Mouse (Mus musculus) spleen, adult 2 months (tissue): ENCODE results near the gene Rapgef2. TPM values are rescaled to one million over a fixed set of nuclear protein-coding genes. Genes with fewer than 3 reads are reported as not detected.

Source experiments
- DNase-seq, 2 experiments: peaks; one replicate each; pipeline versions ENCODE4 v3.0.0 to v3.0.0-alpha.2; 2012 to 2021; ENCODE audit warnings: low spot score in 2 of 2, low read depth in 1 of 2
- H3K27ac ChIP-seq: fragments of 200-500 bp; 2 replicates; pipeline ENCODE4 v1.5.1; 2012; ENCODE audit warnings: low read length, inconsistent platforms; ENCODE audit not compliant: insufficient read depth
- H3K27me3 ChIP-seq: fragments of 200-500 bp; 2 replicates; pipeline ENCODE4 v1.6.1; 2012; ENCODE audit warnings: mild to moderate bottlenecking, moderate library complexity, low read length, inconsistent platforms; ENCODE audit not compliant: control insufficient read depth, insufficient read depth
- H3K36me3 ChIP-seq: fragments of 200-500 bp; 2 replicates; pipeline ENCODE4 v1.6.1; 2012; ENCODE audit warnings: mild to moderate bottlenecking, low read length, inconsistent platforms; ENCODE audit not compliant: control insufficient read depth, insufficient read depth
- H3K4me1 ChIP-seq: fragments of 200-500 bp; 2 replicates; pipeline ENCODE4 v1.6.1; 2011; ENCODE audit warnings: inconsistent platforms; ENCODE audit not compliant: control insufficient read depth, insufficient read depth, insufficient read length
- H3K4me3 ChIP-seq: fragments of 200-500 bp; 2 replicates; pipeline ENCODE4 v1.5.1; 2011; ENCODE audit warnings: mild to moderate bottlenecking, inconsistent platforms; ENCODE audit not compliant: insufficient read depth, insufficient read length; ENCODE audit errors: extremely low read depth
- CTCF ChIP-seq: fragments of 200-500 bp; IDR thresholded peaks from 2 replicates; pipeline ENCODE4 v1.5.1; 2011; ENCODE audit warnings: mild to moderate bottlenecking, inconsistent platforms; ENCODE audit not compliant: insufficient read depth, insufficient read length, insufficient replicate concordance; ENCODE audit errors: extremely low read depth
- POLR2A ChIP-seq: fragments of 200-500 bp; IDR thresholded peaks from 2 replicates; pipeline ENCODE4 v1.6.1; 2011; ENCODE audit warnings: low read depth, low read length, inconsistent platforms
- WGBS: fragments of 180-500 bp; shearing (Covaris S2); methylation state at CpG from one replicate; pipeline ENCODE4 v1.1.7; 2018; 5-methylcytosine and 5-hydroxymethylcytosine counted together
- polyA plus RNA-seq: library from polyadenylated mRNA; depleted of rRNA; stranded (reverse); fragments of >200 nt; gene quantifications from 2 replicates; pipeline ENCODE4 v1.2.3, GENCODE M21; 2012

Rapgef2 gene
- polyA plus RNA-seq, 1 experiment, result 4.9 TPM

GRCm38 (mm10) chr3:79083881-79084280 lies 202.4 kb downstream of the Rapgef2 start:
- 93% methylated on average over 3 of the region's 3 CpGs for WGBS
- peaks cover 23% of the 10 kb centered on the region for H3K36me3 ChIP-seq

GRCm38 (mm10) chr3:79083030-79083429 lies 203.3 kb downstream of the Rapgef2 start:
- no peaks in the 10 kb centered on the region for H3K4me1 ChIP-seq
- DNase-seq, result no peak
- no peaks in the 10 kb centered on the region for H3K27me3 ChIP-seq
- 93% methylated on average over 10 of the region's 10 CpGs for WGBS
- no peak for TF ChIP-seq CTCF
- TF ChIP-seq POLR2A, result no peak
- H3K36me3 ChIP-seq, result peaks cover 23% of the 10 kb centered on the region
- no peak overlapping the region for H3K27ac ChIP-seq
- no peak overlapping the region for H3K4me3 ChIP-seq

More at GRCm38 (mm10) chr3:79083881-79084280, 202.4 kb downstream of the Rapgef2 start:
- H3K4me1 ChIP-seq, result no peaks in the 10 kb centered on the region; the same call in 1 of the 2 replicates
- no peak for DNase-seq
- TF ChIP-seq POLR2A (no peak), CTCF (no peak)
- H3K27ac ChIP-seq, result no peak overlapping the region
- no peaks in the 10 kb centered on the region for H3K27me3 ChIP-seq
- H3K4me3 ChIP-seq, result no peak overlapping the region

GRCm38 (mm10) chr3:79079076-79079475 lies 207.2 kb downstream of the Rapgef2 start:
- TF ChIP-seq POLR2A (no peak), CTCF (no peak)
- Histone ChIP-seq H3K27me3 (no peaks in the 10 kb centered on the region), H3K36me3 (peaks cover 16% of the 10 kb centered on the region), H3K27ac (no peak overlapping the region), H3K4me1 (no peaks in the 10 kb centered on the region), H3K4me3 (no peak overlapping the region)
- no peak for DNase-seq
- 93% methylated on average over 3 of the region's 3 CpGs for WGBS

GRCm38 (mm10) chr3:79074970-79075369 lies 211.3 kb downstream of the Rapgef2 start:
- no peak for DNase-seq
- H3K36me3 ChIP-seq, result peaks cover 5% of the 10 kb centered on the region
- H3K4me1 ChIP-seq, result no peaks in the 10 kb centered on the region
- WGBS, result 68% methylated on average over 3 of the region's 3 CpGs
- no peaks in the 10 kb centered on the region for H3K27me3 ChIP-seq
- no peak overlapping the region for H3K4me3 ChIP-seq
- TF ChIP-seq POLR2A (no peak), CTCF (no peak)
- H3K27ac ChIP-seq, result no peak overlapping the region

GRCm38 (mm10) chr3:79073541-79074244 lies 212.6 kb downstream of the Rapgef2 start:
- TF ChIP-seq POLR2A (no peak), CTCF (no peak)
- Histone ChIP-seq H3K4me3 (no peak overlapping the region), H3K27me3 (no peaks in the 10 kb centered on the region), H3K27ac (no peak overlapping the region), H3K4me1 (no peaks in the 10 kb centered on the region), H3K36me3 (peaks cover 9% of the 10 kb centered on the region)
- 88% methylated on average over 13 of the region's 13 CpGs for WGBS
- DNase-seq, result no peak

- Histone ChIP-seq H3K27me3 (no peaks in the 10 kb centered on the region), H3K4me1 (no peaks in the 10 kb centered on the region), H3K27ac (no peak overlapping the region), H3K36me3 (peaks cover 11% of the 10 kb centered on the region), H3K4me3 (no peak overlapping the region)
- 6% methylated on average over 6 of the region's 7 CpGs for WGBS
- TF ChIP-seq CTCF (no peak), POLR2A (no peak)
- no peak for DNase-seq
These were observed 214.8 kb downstream of the Rapgef2 start for GRCm38 (mm10) chr3:79071561-79071960.

GRCm38 (mm10) chr3:79069891-79070290 lies 216.4 kb downstream of the Rapgef2 start:
- H3K27ac ChIP-seq, result no peak overlapping the region
- H3K27me3 ChIP-seq, result no peaks in the 10 kb centered on the region
- peaks cover 18% of the 10 kb centered on the region for H3K36me3 ChIP-seq
- 88% methylated on average over 10 of the region's 10 CpGs for WGBS
- TF ChIP-seq POLR2A, result no peak
- TF ChIP-seq CTCF, result no peak
- H3K4me1 ChIP-seq, result no peaks in the 10 kb centered on the region
- no peak for DNase-seq
- no peak overlapping the region for H3K4me3 ChIP-seq
